Mouse (Mus musculus) hindbrain, postnatal 0 days (tissue): ENCODE measurements around the gene Irf6. TPM values are rescaled to one million over a fixed set of nuclear protein-coding genes. Genes with fewer than 3 reads are reported as not detected.

ENCODE experiments used
- ATAC-seq: fragments of 200-750 bp; cut with Nextera tagmentation; 2 replicates; pipeline ENCODE4 v1.8.0; 2017; ENCODE audit warnings: mild to moderate bottlenecking, moderate TSS enrichment, moderate library complexity
- DNase-seq: peaks from one replicate; pipeline ENCODE4 v3.0.0-alpha.2; 2015; ENCODE audit warnings: low spot score
- H3K27ac ChIP-seq: fragments of 300-500 bp; sonication (generic); 2 replicates; pipeline ENCODE4 v1.5.1; 2014; ENCODE audit warnings: mild to moderate bottlenecking
- H3K27me3 ChIP-seq: fragments of 300-500 bp; sonication (generic); 2 replicates; pipeline ENCODE4 v1.6.1; 2014; ENCODE audit warnings: low read length, mixed read lengths; ENCODE audit not compliant: insufficient read depth
- H3K36me3 ChIP-seq: fragments of 300-500 bp; sonication (generic); 2 replicates; pipeline ENCODE4 v1.6.1; 2014; ENCODE audit warnings: low read length, mixed read lengths; ENCODE audit not compliant: insufficient read depth
- H3K4me1 ChIP-seq: fragments of 300-500 bp; sonication (generic); 2 replicates; pipeline ENCODE4 v1.6.1; 2014; ENCODE audit warnings: antibody characterized with exemption, low read length, mixed read lengths; ENCODE audit not compliant: insufficient read depth
- H3K4me2 ChIP-seq: fragments of 300-500 bp; sonication (generic); 2 replicates; pipeline ENCODE4 v1.6.1; 2014; ENCODE audit warnings: low read depth, mild to moderate bottlenecking, low read length, moderate library complexity, mixed read lengths
- H3K4me3 ChIP-seq: fragments of 300-500 bp; sonication (generic); 2 replicates; pipeline ENCODE4 v1.5.1; 2014; ENCODE audit warnings: low read length
- H3K9ac ChIP-seq: fragments of 300-500 bp; sonication (generic); replicated peaks from 2 replicates; pipeline ENCODE4 v1.6.1; 2014; ENCODE audit warnings: mild to moderate bottlenecking, low read length, moderate library complexity, mixed read lengths
- H3K9me3 ChIP-seq: fragments of 300-500 bp; sonication (generic); 2 replicates; pipeline ENCODE4 v1.6.1; 2016; ENCODE audit warnings: low read length, mixed read lengths
- CTCF ChIP-seq: IDR thresholded peaks from 2 replicates; pipeline ENCODE4 v1.5.1; 2016; ENCODE audit warnings: antibody characterized with exemption, control low read depth, low read depth
- WGBS: fragments of 180-500 bp; shearing (Covaris S2); extraction: QIAGEN DNeasy Blood & Tissue Kit; methylation state at CpG from one replicate; pipeline ENCODE4 v1.1.7; 2014; 5-methylcytosine and 5-hydroxymethylcytosine counted together
- polyA plus RNA-seq: library from polyadenylated mRNA; unstranded; fragments of >200 nt; fragmentation: Nextera tagmentation; extraction: Ambion mirVana; gene quantifications from 2 replicates; pipeline ENCODE4 v1.2.1, GENCODE M21; 2015
- total RNA-seq: library from RNA; depleted of rRNA; stranded (reverse); fragments of >200 nt; gene quantifications from 2 replicates; pipeline ENCODE4 v1.2.3, GENCODE M21; 2014

The Irf6 gene
- total and polyA plus RNA-seq, 2 experiments from 2014 or later = 0.44 to 0.78 TPM

DNA sequence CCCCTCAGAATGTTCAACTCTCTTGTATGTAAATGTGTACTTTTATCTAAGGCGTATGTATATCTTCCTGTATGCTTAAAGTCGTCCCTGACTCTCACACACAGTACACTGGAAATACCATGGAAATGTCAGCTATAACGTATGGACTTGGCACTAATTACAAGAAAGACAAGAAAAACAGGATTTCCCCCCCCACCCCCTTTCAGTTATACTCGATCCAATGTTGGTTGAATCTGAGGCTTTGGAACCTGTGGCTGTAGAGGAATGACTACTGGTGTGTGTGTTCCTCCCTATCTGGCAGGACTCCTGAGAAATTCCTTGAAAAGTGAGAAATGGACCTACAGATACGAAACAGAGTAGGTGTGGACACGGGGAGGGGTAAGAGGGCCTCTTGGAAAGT is 35.3 kb downstream of the Irf6 start:
- Histone ChIP-seq H3K4me2 (no peak overlapping the region), H3K36me3 (no peaks in the 10 kb centered on the region), H3K9ac (no peak overlapping the region), H3K27ac (0 out of 2 replicates have a peak overlapping the region, but pooled peaks have one; percentile 12), H3K27me3 (no peaks in the 10 kb centered on the region), H3K4me1 (0 out of 2 replicates have a peak, but pooled peaks cover 3% of the 10 kb centered on the region), H3K9me3 (no peaks in the 10 kb centered on the region), H3K4me3 (no peak overlapping the region)
- ATAC-seq (no peak), DNase-seq (no peak)
- WGBS = 85% methylated on average over 6 of the region's 6 CpGs
- no peak for TF ChIP-seq CTCF

DNA sequence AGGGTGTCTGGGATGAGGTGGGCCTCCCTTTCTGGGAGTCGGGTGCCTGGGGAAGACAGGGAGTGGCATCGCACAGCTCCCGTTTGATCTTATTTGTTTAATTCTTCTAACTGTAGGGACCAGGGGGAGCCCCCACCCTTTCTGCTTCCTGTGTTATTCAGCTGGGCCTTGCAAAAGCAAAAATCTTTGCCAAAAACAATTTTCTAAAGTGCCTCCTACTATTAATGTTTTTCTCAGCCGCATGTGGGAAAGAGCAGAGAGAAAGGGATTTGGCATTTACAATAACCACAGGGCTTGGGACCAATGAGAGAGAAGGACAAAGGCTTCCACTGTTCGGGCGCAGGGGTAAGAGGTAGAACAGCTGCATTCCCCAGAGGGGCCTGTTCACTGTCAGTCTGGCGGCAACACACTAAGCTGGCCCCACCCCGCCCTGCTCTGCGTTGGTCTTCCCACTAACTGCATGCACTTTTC is 36.3 kb downstream of the Irf6 start:
- peak overlapping the region; percentile 64 for H3K27ac ChIP-seq
- no peaks in the 10 kb centered on the region for H3K27me3 ChIP-seq
- no peak overlapping the region for H3K4me2 ChIP-seq
- no peak for TF ChIP-seq CTCF
- no peak overlapping the region for H3K9ac ChIP-seq
- peak; percentile 50 for DNase-seq
- 0 out of 2 replicates have a peak, but pooled peaks cover 3% of the 10 kb centered on the region for H3K4me1 ChIP-seq
- 33% methylated on average over 9 of the region's 9 CpGs for WGBS
- H3K4me3 ChIP-seq = no peak overlapping the region
- no peaks in the 10 kb centered on the region for H3K36me3 ChIP-seq
- peak; percentile 79 for ATAC-seq
- no peaks in the 10 kb centered on the region for H3K9me3 ChIP-seq

DNA sequence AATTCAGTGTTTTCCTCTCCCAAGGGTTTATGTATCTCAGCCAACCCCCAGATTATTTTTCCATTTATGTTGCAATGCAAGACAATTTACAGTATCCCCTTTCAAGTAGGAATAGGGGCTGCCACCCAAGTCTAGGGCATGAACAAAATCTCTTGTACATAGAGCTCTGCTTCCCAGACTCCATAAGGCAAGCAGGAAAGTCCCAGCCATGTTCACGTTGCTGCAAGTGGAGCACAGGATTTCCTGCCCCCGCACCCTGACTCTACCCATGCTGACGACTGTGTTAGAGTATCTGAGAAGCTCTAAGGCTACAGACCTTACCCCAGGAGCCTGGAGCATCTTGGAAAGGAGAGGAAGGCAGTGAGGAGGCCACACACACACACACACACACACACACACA is 36.9 kb downstream of the Irf6 start:
- Histone ChIP-seq H3K9ac (no peak overlapping the region), H3K27ac (peak overlapping the region; percentile 64), H3K27me3 (no peaks in the 10 kb centered on the region), H3K4me1 (0 out of 2 replicates have a peak, but pooled peaks cover 3% of the 10 kb centered on the region), H3K9me3 (no peaks in the 10 kb centered on the region), H3K4me2 (no peak overlapping the region), H3K36me3 (no peaks in the 10 kb centered on the region), H3K4me3 (no peak overlapping the region)
- DNase-seq (no peak), ATAC-seq (no peak)
- TF ChIP-seq CTCF = no peak
- WGBS = 58% methylated on average over 3 of the region's 3 CpGs

DNA sequence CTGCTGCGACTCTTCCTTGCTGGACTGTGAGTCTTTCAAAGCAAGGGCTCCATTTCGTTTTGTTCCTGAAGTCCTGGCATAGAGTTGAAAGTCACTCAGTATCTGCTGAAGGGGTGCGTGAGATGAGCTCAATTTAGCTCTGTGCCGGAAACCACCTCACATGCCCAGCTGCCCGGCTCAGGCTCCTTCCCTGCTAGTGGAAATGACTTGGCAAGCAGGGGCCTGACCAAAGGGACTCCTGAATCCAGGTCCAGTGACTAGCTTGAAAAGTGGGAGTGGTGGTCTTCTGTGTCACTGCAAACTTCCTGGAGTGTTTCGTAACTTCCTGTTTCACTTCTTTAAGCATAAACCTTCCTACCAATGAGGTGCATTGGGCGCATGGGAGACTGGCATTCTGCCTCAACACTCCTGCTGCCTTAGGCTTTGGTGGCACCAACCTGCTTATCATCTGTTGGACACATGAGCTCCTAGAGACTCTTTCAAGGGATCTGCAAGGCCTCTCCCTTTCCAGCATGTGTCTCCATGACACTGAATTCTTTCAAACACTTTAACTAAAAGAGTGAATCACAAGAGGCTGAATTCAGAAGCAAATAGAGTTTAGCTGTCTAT is 38.9 kb downstream of the Irf6 start:
- ATAC-seq (no peak), DNase-seq (no peak)
- H3K9ac ChIP-seq = no peak overlapping the region
- no peaks in the 10 kb centered on the region for H3K27me3 ChIP-seq
- H3K4me3 ChIP-seq = no peak overlapping the region
- no peak overlapping the region for H3K4me2 ChIP-seq
- H3K4me1 ChIP-seq = 0 out of 2 replicates have a peak, but pooled peaks cover 3% of the 10 kb centered on the region
- no peaks in the 10 kb centered on the region for H3K9me3 ChIP-seq
- WGBS = 87% methylated on average over 7 of the region's 7 CpGs
- TF ChIP-seq CTCF = no peak
- no peak overlapping the region for H3K27ac ChIP-seq
- H3K36me3 ChIP-seq = no peaks in the 10 kb centered on the region

DNA sequence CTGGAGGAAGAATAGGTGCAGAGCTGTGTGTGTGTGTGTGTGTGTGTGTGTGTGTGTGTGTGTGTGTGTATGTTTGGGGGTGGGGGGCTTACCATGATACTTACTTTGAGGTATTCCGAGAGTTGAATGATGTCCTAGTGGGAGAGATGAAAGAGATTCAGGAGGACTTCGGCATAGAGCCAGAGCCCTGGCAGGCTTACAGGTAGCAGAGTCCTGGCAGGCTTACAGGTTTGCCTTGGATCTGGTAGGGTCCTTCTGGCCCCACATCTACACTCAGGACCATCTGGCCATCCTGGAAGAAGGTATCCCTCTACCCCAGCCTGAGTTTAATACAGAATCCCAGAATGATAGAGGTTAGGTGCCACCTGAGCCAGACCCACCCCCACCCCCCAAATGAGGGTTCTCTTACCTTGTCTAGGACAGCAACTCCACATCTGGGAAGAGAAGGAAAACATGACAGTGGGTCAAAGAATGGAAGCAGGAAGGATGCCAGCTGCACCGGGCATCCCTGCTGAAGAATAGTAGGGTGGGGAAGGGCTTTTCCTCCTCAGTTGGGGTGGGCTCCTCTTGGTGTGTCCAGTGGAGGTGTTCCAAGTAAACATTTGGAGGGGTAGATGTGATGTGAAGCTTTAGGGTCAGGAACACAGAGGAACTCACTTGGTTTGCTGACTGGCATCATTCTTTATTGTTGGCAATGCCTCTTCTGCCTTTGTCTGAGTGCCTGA is 41.7 kb downstream of the Irf6 start:
- ATAC-seq (no peak), DNase-seq (no peak)
- Histone ChIP-seq H3K36me3 (no peaks in the 10 kb centered on the region), H3K27me3 (no peaks in the 10 kb centered on the region), H3K27ac (no peak overlapping the region), H3K4me3 (no peak overlapping the region), H3K4me1 (0 out of 2 replicates have a peak, but pooled peaks cover 3% of the 10 kb centered on the region), H3K9me3 (no peaks in the 10 kb centered on the region), H3K9ac (no peak overlapping the region), H3K4me2 (no peak overlapping the region)
- 66% methylated on average over 3 of the region's 3 CpGs for WGBS
- TF ChIP-seq CTCF = no peak

DNA sequence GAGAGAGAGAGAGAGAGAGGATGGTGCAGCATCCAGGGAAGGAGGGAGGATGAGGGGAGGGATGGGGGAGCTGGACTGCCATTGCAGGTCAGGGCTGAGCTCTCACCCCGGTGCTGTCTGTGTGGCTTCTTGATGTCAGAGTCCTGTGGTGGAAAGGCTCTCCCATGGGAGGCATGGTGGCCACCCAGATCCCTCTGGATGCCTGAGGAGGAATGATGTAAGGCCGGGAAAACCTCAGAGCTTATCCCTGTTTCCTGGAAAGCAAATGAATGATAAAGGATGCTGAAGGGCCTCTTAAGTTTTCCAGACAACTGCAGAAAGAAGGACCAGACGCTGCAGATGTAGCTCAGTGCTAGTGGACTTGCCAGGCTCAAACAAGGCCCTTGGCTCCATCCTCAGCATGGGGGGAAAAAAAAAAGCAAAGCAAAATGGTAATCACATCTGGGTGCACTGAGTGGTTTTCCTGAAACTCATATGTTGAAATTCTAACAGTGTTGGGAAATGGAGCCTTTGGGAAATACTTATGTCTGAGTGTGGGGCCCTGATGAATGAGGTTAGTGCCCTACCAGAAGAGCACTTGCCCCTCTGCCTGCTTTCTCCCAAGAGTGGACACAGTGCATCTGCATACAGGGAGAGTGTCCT is 42.4 kb downstream of the Irf6 start:
- no peaks in the 10 kb centered on the region for H3K27me3 ChIP-seq
- H3K4me3 ChIP-seq = no peak overlapping the region
- no peak overlapping the region for H3K4me2 ChIP-seq
- 0 out of 2 replicates have a peak, but pooled peaks cover 3% of the 10 kb centered on the region for H3K4me1 ChIP-seq
- no peaks in the 10 kb centered on the region for H3K9me3 ChIP-seq
- no peak overlapping the region for H3K9ac ChIP-seq
- DNase-seq (no peak), ATAC-seq (no peak)
- no peaks in the 10 kb centered on the region for H3K36me3 ChIP-seq
- no peak overlapping the region for H3K27ac ChIP-seq
- 75% methylated on average over 3 of the region's 3 CpGs for WGBS
- TF ChIP-seq CTCF = no peak
